Mouse (Mus musculus): Measurements from ENCODE around the gene Mitf.

Mitf gene

DNA sequence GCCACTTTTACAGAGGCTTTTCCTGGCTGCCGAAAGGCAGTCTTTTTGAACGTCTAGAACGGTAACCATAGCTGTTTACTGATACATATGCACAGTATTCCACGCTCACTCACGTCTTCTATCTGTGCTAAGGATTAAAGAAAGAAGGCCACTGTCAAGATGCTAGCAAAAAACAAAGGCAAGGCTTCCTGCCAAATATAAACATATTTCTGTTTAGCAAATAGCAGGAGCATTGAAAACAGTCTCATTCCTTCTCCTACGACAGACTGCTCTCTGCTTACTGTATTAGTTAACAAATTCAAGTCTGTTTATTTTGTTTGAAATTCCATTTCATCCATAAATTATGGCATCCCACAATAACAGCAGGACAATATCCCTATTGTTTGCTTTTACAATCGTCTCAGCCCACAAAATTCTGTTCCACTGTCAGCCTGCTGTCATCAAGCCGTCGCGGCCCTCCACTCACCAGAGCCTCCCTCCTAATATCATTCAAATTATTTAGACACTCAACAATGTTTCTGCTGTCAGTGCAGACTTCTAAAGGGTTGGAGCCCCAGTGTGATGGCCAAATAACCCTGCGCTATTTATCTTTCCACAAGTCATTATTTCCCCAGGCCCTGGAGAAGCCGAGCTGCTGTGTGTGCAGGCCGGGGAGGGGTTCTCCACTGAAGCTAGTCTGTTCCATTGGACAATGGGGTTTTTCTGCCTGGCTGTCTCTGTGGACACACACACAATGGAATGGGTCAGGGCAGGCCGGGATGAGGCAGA is 242.0 kb downstream of the Mitf start:
- no peak for DNase-seq

DNA sequence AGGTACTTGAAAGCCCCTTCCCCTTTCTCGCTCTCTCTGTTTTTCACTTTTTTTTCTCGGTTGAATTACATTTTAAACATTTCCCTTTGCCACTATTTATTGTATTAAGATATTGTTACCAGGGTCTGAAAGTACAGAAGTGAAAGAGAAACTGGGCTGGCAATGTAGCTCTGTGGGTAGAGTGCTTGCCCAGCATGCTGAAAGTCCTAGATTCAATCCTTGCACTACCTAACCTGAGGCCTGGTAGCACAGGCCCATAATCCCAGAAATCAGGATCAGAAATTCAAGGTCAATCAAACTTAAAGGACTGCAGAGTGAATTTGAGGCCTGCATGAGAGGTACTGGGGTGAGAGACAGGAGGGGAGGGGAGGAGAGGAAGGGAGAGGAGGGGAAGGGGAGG is 242.7 kb downstream of the Mitf start:
- DNase-seq: no peak

DNA sequence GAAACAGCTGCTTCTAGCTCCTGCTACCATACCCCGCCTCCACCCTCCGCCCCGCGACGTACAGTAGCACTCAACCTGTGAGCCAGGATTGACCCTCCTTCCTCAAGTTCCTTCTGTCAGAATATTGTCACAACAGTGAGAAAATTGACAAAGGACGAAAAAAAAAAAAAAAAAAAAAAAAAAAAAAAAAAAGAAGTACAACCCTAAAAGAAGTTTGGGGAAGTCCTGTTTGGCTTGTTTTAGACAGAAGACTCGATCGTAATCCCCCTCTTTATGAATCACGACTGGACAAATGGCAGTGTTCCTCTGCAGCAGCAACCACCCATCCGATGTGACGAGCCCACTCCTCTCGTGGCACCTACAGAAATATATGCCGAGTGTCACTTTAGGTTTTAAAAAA is 255.0 kb downstream of the Mitf start:
- DNase-seq: no peak

DNA sequence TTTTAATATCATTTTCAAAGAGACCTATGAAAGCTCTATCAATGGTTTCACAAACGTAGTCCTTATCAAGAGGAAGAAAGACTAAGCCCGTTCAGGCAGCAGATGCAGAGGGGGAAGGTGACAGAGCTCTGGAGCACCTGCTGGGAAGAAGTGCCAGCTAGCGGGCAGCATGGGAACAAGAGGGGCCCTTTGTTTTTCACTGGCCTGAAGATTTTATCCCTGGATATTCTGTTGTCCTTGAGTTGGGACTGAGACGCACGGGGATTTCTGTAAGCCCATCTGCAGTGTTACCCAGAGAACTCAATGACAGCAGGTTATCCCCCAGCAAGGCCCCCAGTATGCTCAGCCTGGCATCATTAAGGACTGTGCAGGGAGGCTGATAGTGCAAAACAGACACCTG is 258.1 kb downstream of the Mitf start:
- no peak for DNase-seq

DNA sequence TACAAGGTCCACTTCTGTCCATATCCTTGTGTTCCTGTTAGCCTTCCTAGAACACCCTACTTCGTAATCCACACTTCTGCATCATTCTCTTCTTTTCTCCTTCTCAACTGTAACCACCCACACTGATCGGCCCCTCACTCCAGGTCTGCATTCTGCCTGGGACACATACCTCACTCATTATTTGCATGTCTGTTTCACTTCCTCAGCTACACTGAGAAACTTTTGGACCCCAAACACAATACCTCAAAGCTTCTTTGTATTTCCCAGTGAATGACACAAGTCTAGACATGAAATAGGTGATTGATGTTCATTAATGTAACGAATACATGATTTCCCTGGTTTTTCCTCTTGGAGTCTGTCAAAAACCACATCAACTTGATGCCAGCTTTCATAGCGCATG is 259.6 kb downstream of the Mitf start:
- DNase-seq: no peak

All from lung, adult 18-20 months (tissue).